Mouse (Mus musculus) lung, embryonic 14.5 days (tissue): ENCODE results near the gene Nt5dc2. TPM values are rescaled to one million over a fixed set of nuclear protein-coding genes. Genes with fewer than 3 reads are reported as not detected.
A peak's percentile ranks its signal among the peaks of the same experiment; 100 is the strongest.

ENCODE experiments used
- ATAC-seq: fragments of 200-750 bp; cut with Nextera tagmentation; 2 replicates; pipeline ENCODE4 v1.8.0; 2017; ENCODE audit warnings: mild to moderate bottlenecking, moderate TSS enrichment, moderate library complexity; ENCODE audit not compliant: insufficient read depth
- DNase-seq: peaks from one replicate; pipeline ENCODE4 v3.0.0-alpha.2; 2015
- H3K27ac ChIP-seq: fragments of 300-500 bp; sonication (generic); 2 replicates; pipeline ENCODE4 v1.5.1; 2014; ENCODE audit warnings: low read depth, mild to moderate bottlenecking, moderate library complexity
- H3K27me3 ChIP-seq: fragments of 300-500 bp; sonication (generic); 2 replicates; pipeline ENCODE4 v1.6.1; 2014; ENCODE audit warnings: low read length, control low read depth; ENCODE audit not compliant: insufficient read depth
- H3K36me3 ChIP-seq: fragments of 300-500 bp; sonication (generic); 2 replicates; pipeline ENCODE4 v1.6.1; 2014; ENCODE audit warnings: control low read depth; ENCODE audit not compliant: insufficient read depth
- H3K4me1 ChIP-seq: fragments of 300-500 bp; sonication (generic); 2 replicates; pipeline ENCODE4 v1.6.1; 2014; ENCODE audit warnings: antibody characterized with exemption, control low read depth; ENCODE audit not compliant: insufficient read depth
- H3K4me2 ChIP-seq: fragments of 300-500 bp; sonication (generic); 2 replicates; pipeline ENCODE4 v1.6.1; 2014; ENCODE audit warnings: mild to moderate bottlenecking
- H3K4me3 ChIP-seq: fragments of 300-500 bp; sonication (generic); 2 replicates; pipeline ENCODE4 v1.5.1; 2014; ENCODE audit warnings: low read depth, low read length
- H3K9ac ChIP-seq: fragments of 300-500 bp; sonication (generic); 2 replicates; pipeline ENCODE4 v1.6.1; 2014
- H3K9me3 ChIP-seq: fragments of 300-500 bp; sonication (generic); 2 replicates; pipeline ENCODE4 v1.6.1; 2016; ENCODE audit warnings: low read depth, low read length, control low read depth
- CTCF ChIP-seq: IDR thresholded peaks from 2 replicates; pipeline ENCODE4 v1.5.1; 2016; ENCODE audit warnings: antibody characterized with exemption, low read depth
- WGBS: fragments of 180-500 bp; shearing (Covaris S2); extraction: QIAGEN DNeasy Blood & Tissue Kit; methylation state at CpG from one replicate; pipeline ENCODE4 v1.1.7; 2014; 5-methylcytosine and 5-hydroxymethylcytosine counted together
- polyA plus RNA-seq: library from polyadenylated mRNA; unstranded; fragments of >200 nt; fragmentation: Nextera tagmentation; extraction: Ambion mirVana; gene quantifications from 2 replicates; pipeline ENCODE4 v1.2.1, GENCODE M21; 2014

Gene Nt5dc2
- polyA plus RNA-seq, 1 experiment from 2014 or later, result 510 TPM

DNA sequence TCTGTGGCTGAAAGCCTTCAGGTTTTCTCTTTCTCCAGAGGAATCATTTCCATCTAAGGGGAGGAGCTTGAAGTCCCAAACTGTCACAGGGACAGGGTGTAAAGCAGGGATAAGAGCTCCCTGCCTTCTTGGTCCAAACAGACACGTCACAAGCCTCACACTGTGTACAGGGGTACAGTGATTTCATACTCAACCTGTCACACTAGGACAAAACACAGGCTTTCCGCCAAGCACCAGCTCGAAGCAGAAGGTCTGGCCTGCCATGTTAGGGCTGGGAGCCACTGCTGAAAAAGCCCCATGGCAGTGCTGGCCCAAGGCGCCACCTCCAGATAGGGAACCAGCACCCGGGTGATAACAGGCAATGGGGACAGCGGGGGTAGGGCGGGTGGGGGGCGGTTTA is 33.2 kb downstream of the Nt5dc2 start:
- WGBS, result 66% methylated on average over 8 of the region's 8 CpGs
- H3K9me3 ChIP-seq, result no peaks in the 10 kb centered on the region
- no peaks in the 10 kb centered on the region for H3K27me3 ChIP-seq
- DNase-seq (no peak), ATAC-seq (no peak)
- H3K27ac ChIP-seq, result no peak overlapping the region
- no peak for TF ChIP-seq CTCF
- no peaks in the 10 kb centered on the region for H3K36me3 ChIP-seq
- H3K4me2 ChIP-seq, result no peak overlapping the region
- H3K4me3 ChIP-seq, result no peak overlapping the region
- H3K4me1 ChIP-seq, result 0 out of 2 replicates have a peak, but pooled peaks cover 3% of the 10 kb centered on the region
- no peak overlapping the region for H3K9ac ChIP-seq

DNA sequence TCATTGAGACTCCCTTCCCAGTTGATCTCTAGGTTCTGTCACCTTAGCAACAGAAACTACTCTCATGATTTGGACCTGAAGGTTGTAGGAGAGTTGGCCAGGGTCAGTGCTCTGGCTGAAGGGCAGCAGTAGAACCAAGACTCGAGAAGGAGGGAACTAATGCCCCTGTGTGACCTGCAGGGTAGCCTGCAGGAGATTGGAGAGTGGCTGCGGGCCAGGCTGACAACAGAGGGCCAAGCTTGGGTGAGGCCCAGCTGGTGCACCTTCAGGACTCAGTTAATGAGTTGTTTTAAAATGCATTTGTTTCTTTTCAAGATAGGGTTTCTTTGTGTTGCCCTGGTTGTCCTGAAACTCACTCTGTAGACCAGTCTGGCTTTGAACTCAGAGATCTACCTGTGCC is 34.2 kb downstream of the Nt5dc2 start:
- DNase-seq, result no peak
- Histone ChIP-seq H3K36me3 (peaks cover 1% of the 10 kb centered on the region; the same call in 1 of the 2 replicates), H3K4me3 (no peak overlapping the region), H3K4me2 (no peak overlapping the region), H3K4me1 (0 out of 2 replicates have a peak, but pooled peaks cover 3% of the 10 kb centered on the region), H3K27ac (no peak overlapping the region), H3K9me3 (no peaks in the 10 kb centered on the region), H3K9ac (no peak overlapping the region), H3K27me3 (no peaks in the 10 kb centered on the region)
- no peak for TF ChIP-seq CTCF
- no peak for ATAC-seq
- 59% methylated on average over 2 of the region's 2 CpGs for WGBS

DNA sequence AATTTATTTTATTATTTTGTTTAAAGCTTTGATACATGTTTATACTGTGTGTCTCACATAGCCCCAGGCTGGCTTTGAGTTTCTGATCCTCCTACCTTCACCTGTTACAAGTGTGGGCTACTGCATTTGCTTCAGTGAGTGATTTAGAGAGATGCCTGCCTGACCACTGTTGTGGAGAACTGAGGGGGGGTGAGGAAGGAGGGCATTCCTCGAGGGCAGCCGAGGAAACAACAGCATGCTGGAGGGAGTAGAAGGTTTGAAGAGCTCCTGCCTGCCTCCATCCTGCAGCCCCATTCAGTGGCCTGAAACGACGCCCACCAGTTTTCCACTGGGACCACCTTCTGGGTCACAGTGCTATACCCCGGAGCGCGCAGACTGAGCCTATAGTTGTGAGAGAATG is 34.6 kb downstream of the Nt5dc2 start:
- Histone ChIP-seq H3K4me1 (0 out of 2 replicates have a peak, but pooled peaks cover 3% of the 10 kb centered on the region), H3K36me3 (peaks cover 6% of the 10 kb centered on the region), H3K9me3 (no peaks in the 10 kb centered on the region), H3K27ac (no peak overlapping the region), H3K4me3 (no peak overlapping the region), H3K4me2 (peak overlapping the region; percentile 7; the same call in 1 of the 2 replicates), H3K27me3 (no peaks in the 10 kb centered on the region), H3K9ac (no peak overlapping the region)
- ATAC-seq, result no peak
- WGBS, result 51% methylated on average over 7 of the region's 7 CpGs
- DNase-seq, result no peak
- no peak for TF ChIP-seq CTCF

DNA sequence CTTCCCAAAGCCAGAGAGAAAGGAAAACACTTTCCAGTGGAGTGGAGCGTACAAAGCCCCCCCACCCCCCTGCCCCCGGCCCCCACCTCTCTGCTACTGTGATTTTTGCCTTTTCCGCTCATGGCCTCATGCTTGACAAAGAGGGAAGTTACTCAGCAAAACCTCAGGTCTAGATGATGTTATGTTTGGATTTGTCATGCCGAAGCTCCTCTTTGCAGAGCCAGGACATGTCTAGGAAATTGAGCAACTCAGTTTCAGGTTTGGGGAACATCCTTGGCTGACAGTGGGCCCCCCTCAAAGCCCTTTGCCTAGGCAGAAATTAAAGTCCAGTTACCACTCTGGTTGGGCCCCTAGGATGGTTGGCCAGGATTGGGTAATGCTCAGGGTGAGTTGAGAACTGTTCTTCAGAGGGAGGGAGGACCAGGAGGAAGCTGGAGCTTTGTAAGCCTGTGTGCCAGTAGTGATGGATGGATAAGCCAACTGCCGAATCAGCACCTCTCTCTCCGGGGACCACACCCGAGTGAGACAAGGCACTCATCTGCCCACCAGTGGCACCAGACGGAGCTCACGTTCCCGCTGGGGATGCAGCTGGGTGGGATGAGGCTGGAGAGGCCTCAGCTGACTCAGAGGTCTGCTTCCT is 35.3 kb downstream of the Nt5dc2 start:
- peak overlapping the region; percentile 23 for H3K4me3 ChIP-seq
- no peak for DNase-seq
- 33% methylated on average over 10 of the region's 10 CpGs for WGBS
- H3K4me1 ChIP-seq, result 0 out of 2 replicates have a peak, but pooled peaks cover 3% of the 10 kb centered on the region
- H3K27ac ChIP-seq, result no peak overlapping the region
- H3K36me3 ChIP-seq, result peaks cover 12% of the 10 kb centered on the region
- no peak overlapping the region for H3K9ac ChIP-seq
- ATAC-seq, result no peak
- no peaks in the 10 kb centered on the region for H3K27me3 ChIP-seq
- H3K4me2 ChIP-seq, result peak overlapping the region; percentile 52
- H3K9me3 ChIP-seq, result no peaks in the 10 kb centered on the region
- no peak for TF ChIP-seq CTCF

DNA sequence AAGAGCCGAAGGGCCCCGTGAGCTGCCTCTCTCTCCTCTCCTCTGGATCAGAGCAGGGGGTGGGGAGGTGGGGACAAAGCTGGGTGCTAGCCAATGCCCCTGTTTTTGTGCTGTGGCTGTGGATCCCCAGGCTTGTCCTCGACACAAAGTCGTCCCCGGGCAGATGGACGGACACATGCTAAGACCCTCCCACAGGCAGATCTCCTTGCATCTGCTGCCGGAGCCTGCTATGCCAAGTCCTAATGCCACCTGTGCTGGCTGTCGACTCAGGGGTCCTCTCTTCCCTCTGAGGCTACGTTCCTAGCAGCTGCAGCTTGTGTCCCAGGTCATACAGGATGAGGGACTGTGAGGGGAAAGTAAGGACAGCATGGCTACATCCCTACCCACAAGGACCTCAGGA is 36.0 kb downstream of the Nt5dc2 start:
- TF ChIP-seq CTCF, result no peak
- H3K4me1 ChIP-seq, result 0 out of 2 replicates have a peak, but pooled peaks cover 3% of the 10 kb centered on the region
- no peak for ATAC-seq
- no peaks in the 10 kb centered on the region for H3K9me3 ChIP-seq
- no peaks in the 10 kb centered on the region for H3K27me3 ChIP-seq
- no peak for DNase-seq
- no peak overlapping the region; the same call in 1 of the 2 replicates for H3K9ac ChIP-seq
- 57% methylated on average over 9 of the region's 9 CpGs for WGBS
- H3K36me3 ChIP-seq, result peaks cover 19% of the 10 kb centered on the region
- peak overlapping the region; percentile 23 for H3K4me3 ChIP-seq
- H3K4me2 ChIP-seq, result peak overlapping the region; percentile 52
- no peak overlapping the region for H3K27ac ChIP-seq

DNA sequence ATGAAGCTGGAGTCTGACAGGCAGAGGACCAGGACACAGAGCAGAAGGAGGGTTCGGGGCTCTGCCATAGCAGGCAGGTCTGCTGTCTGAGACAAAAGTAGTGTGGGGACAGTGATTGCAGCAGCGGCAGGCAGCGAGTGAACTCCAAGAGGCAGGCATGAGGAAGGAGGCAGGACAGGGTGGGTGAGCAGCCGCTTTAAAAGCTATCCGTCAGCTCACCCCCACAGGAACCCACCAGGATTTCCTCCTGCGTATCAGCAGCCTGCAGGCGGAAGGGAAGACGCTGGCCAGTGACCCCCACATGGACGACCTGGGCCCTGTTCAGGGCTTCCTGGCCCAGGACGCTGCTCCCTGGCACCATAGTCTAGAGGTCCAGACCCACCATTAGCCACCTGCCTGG is 37.6 kb downstream of the Nt5dc2 start, which contains the start of gene Stab1:
Stab1 (minus strand) TSS at position 217 of the 400 bp plus-strand sequence.
- peak; percentile 65 for DNase-seq
- H3K27ac ChIP-seq, result peak within 1 kb of the TSS; percentile 58; the same call in 1 of the 2 replicates
- H3K4me3 ChIP-seq, result peak within 1 kb of the TSS; percentile 23
- no peaks in the 10 kb centered on the region for H3K27me3 ChIP-seq
- H3K9ac ChIP-seq, result peak within 1 kb of the TSS; percentile 40
- H3K4me2 ChIP-seq, result peak within 1 kb of the TSS; percentile 52
- no peaks in the 10 kb centered on the region for H3K9me3 ChIP-seq
- TF ChIP-seq CTCF, result no peak
- WGBS, result 32% methylated on average over 10 of the region's 10 CpGs
- peaks cover 35% of the 10 kb centered on the region for H3K36me3 ChIP-seq
- 0 out of 2 replicates have a peak, but pooled peaks cover 3% of the 10 kb centered on the region for H3K4me1 ChIP-seq
- ATAC-seq, result peak; percentile 12; the same call in 1 of the 2 replicates

DNA sequence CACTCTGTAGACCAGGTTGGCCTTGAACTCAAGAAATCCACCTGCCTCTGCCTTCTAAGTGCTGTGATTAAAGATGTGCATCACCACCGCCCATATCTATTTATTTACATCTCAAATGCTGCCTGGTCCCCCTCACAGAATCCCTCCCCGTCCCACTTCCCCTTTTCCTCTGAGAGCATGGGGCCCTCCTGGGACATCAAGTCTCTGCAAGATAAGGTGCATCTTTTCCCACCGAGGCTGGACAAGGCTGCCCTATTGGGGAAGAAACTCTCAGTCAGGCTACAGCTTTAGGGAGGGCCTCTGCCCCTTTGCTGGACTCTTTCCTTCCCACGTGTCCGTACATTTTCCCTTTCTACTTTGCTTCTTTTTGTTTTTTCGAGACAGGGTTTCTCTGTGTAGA is 38.7 kb downstream of the Nt5dc2 start:
- H3K27ac ChIP-seq, result no peak overlapping the region

More for the DNA sequence above, 38.7 kb downstream of the Nt5dc2 start:
- no peak for DNase-seq
- Histone ChIP-seq H3K4me2 (no peak overlapping the region), H3K36me3 (peaks cover 46% of the 10 kb centered on the region), H3K27me3 (no peaks in the 10 kb centered on the region), H3K9me3 (no peaks in the 10 kb centered on the region), H3K9ac (no peak overlapping the region), H3K4me3 (no peak overlapping the region), H3K4me1 (0 out of 2 replicates have a peak, but pooled peaks cover 3% of the 10 kb centered on the region)
- no peak for ATAC-seq
- TF ChIP-seq CTCF, result no peak
- WGBS, result 63% methylated on average over 6 of the region's 6 CpGs
